Mouse (Mus musculus) stomach, embryonic 15.5 days (tissue): ENCODE data around the gene Sh3gl2. TPM values are rescaled to one million over a fixed set of nuclear protein-coding genes. Genes with fewer than 3 reads are reported as not detected.

ENCODE experiments used
- ATAC-seq: fragments of 200-750 bp; cut with Nextera tagmentation; 2 replicates; pipeline ENCODE4 v1.8.0; 2017; ENCODE audit warnings: low read depth, moderate number of reproducible peaks, moderate TSS enrichment; ENCODE audit not compliant: insufficient read depth, low FRiP score
- H3K27ac ChIP-seq: fragments of 300-500 bp; sonication (generic); 2 replicates; pipeline ENCODE4 v1.5.1; 2015; ENCODE audit warnings: mild to moderate bottlenecking, inconsistent platforms
- H3K27me3 ChIP-seq: fragments of 300-500 bp; sonication (generic); replicated peaks from 2 replicates; pipeline ENCODE4 v1.6.1; 2015; ENCODE audit warnings: inconsistent platforms
- H3K36me3 ChIP-seq: fragments of 300-500 bp; sonication (generic); 2 replicates; pipeline ENCODE4 v1.6.1; 2015; ENCODE audit warnings: inconsistent platforms
- H3K4me1 ChIP-seq: fragments of 300-500 bp; sonication (generic); 2 replicates; pipeline ENCODE4 v1.6.1; 2015; ENCODE audit warnings: inconsistent platforms
- H3K4me2 ChIP-seq: fragments of 300-500 bp; sonication (generic); 2 replicates; pipeline ENCODE4 v1.6.1; 2015; ENCODE audit warnings: mild to moderate bottlenecking, inconsistent platforms
- H3K4me3 ChIP-seq: fragments of 300-500 bp; sonication (generic); replicated peaks from 2 replicates; pipeline ENCODE4 v1.5.1; 2015; ENCODE audit warnings: inconsistent platforms
- H3K9ac ChIP-seq: fragments of 300-500 bp; sonication (generic); 2 replicates; pipeline ENCODE4 v1.6.1; 2015; ENCODE audit warnings: inconsistent platforms
- H3K9me3 ChIP-seq: fragments of 300-500 bp; sonication (generic); 2 replicates; pipeline ENCODE4 v1.6.1; 2016; ENCODE audit warnings: inconsistent platforms
- WGBS: fragments of 180-500 bp; shearing (Covaris S2); methylation state at CpG from one replicate; pipeline ENCODE4 v1.1.7; 2015; 5-methylcytosine and 5-hydroxymethylcytosine counted together
- polyA plus RNA-seq: library from polyadenylated mRNA; unstranded; fragments of >200 nt; fragmentation: Nextera tagmentation; extraction: Ambion mirVana; gene quantifications from 2 replicates; pipeline ENCODE4 v1.2.1, GENCODE M21; 2015

Sh3gl2 gene
- polyA plus RNA-seq, 1 experiment from 2014 or later, result 11.4 TPM

DNA sequence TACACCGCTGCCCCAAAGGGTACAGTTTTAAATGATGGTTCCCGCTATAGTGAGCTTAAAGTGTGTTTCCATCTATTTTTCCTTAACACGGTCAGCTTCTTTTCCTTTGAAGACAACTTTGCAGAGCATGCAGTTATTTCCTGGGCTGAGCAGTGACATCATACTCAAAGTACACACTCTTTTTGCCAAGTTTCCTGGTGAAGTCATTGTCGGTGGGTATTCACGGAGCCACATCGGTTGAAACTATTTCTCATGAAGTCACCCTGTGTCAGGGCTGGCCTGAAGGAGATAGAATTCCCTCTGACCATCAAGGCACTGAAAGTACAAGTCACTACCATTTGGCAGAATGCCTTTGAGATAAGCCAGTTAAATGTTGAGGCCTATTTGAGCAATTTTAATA is 354.8 kb downstream of the Sh3gl2 start:
- H3K4me3 ChIP-seq, result no peak overlapping the region
- no peak overlapping the region for H3K9ac ChIP-seq
- no peaks in the 10 kb centered on the region for H3K27me3 ChIP-seq
- 81% methylated on average over 6 of the region's 6 CpGs for WGBS
- no peaks in the 10 kb centered on the region for H3K9me3 ChIP-seq
- no peak overlapping the region for H3K27ac ChIP-seq
- no peaks in the 10 kb centered on the region for H3K4me1 ChIP-seq
- H3K4me2 ChIP-seq, result no peak overlapping the region
- H3K36me3 ChIP-seq, result no peaks in the 10 kb centered on the region
- no peak for ATAC-seq

DNA sequence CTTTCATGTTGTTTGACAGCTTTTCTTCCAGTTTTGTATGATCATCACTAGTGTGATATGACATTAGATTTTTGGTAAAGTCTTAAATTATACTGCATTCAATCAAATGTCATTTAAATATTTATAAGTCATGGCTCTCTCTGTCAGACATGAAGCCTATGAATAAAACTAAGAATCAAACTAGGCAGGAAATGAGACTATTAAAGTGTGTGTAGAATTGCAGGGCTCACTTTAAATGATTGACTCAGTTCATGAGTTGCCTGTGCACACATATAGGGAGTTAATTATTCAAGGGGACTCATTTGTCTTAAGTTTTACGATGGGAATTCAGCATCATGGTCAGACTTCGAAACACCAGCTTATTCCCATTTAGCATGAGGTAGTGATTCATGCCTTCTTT is 380.5 kb downstream of the Sh3gl2 start:
- 84% methylated on average over 2 of the region's 2 CpGs for WGBS
- Histone ChIP-seq H3K4me2 (no peak overlapping the region), H3K4me1 (no peaks in the 10 kb centered on the region), H3K36me3 (no peaks in the 10 kb centered on the region), H3K9ac (no peak overlapping the region), H3K4me3 (no peak overlapping the region), H3K9me3 (no peaks in the 10 kb centered on the region), H3K27me3 (no peaks in the 10 kb centered on the region), H3K27ac (no peak overlapping the region)
- ATAC-seq, result no peak

DNA sequence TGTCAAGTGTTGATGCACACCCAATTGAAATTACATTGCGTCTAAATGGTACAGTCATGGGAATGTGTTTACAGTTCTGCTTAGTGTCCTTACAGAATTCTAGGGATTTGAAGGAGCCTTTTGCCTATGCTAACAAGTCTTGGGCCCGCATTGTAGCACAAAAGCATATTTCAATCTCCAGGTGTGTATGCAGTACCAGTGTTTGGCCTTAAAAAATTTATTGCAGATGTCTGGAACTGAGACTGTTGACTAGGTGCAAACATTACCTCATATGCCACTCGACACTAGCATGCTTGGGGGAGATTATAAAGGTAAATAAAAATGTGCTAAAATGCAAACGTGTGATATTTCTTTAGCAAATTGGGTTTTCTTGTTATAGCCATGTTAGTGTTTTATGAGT is 384.0 kb downstream of the Sh3gl2 start:
- Histone ChIP-seq H3K4me3 (no peak overlapping the region), H3K9ac (no peak overlapping the region), H3K36me3 (no peaks in the 10 kb centered on the region), H3K27me3 (no peaks in the 10 kb centered on the region), H3K4me1 (no peaks in the 10 kb centered on the region), H3K4me2 (no peak overlapping the region), H3K9me3 (no peaks in the 10 kb centered on the region), H3K27ac (no peak overlapping the region)
- ATAC-seq, result no peak
- 58% methylated on average over 4 of the region's 4 CpGs for WGBS

DNA sequence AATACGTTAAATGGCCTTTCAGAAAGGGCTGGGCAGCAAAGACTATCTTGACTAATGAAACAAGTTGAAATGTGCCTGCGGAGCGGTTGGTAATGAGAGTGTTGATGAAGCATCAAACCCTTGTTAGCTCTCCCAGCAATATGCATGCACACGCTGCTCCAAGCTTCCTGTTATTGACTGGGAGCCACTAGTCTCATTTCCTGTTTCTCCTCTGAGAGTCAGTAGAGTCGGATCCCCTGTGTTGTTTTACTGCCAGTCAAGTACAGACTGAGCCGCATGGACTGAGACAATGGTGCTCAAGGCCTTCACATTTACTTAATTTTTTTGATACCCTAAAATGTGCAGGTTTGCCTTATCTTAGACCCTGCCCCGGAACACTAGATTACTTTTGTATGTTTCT is 386.1 kb downstream of the Sh3gl2 start:
- no peaks in the 10 kb centered on the region for H3K9me3 ChIP-seq
- H3K27ac ChIP-seq, result no peak overlapping the region
- H3K9ac ChIP-seq, result no peak overlapping the region
- no peaks in the 10 kb centered on the region for H3K27me3 ChIP-seq
- no peaks in the 10 kb centered on the region for H3K4me1 ChIP-seq
- 76% methylated on average over 7 of the region's 7 CpGs for WGBS
- H3K36me3 ChIP-seq, result no peaks in the 10 kb centered on the region
- no peak overlapping the region for H3K4me2 ChIP-seq
- no peak overlapping the region for H3K4me3 ChIP-seq
- no peak for ATAC-seq

DNA sequence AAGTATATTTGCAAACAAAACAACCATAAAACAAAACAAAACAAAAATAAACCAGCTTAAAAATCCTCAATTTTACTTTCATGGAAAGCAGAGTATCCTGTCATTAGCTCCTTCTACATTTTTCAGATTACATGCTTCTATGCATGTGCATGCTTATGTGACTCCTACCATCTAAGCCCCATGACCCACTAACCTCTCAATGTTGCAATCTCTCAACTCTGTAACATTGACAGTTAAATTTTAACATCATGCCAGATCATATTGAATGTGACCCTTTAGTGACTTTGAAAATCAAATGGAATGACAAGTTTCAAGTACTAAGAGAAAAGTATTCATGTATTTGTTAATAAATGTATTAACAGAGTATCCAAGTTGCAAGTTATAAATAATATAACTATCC is 389.2 kb downstream of the Sh3gl2 start:
- Histone ChIP-seq H3K27ac (no peak overlapping the region), H3K9me3 (no peaks in the 10 kb centered on the region), H3K4me1 (no peaks in the 10 kb centered on the region), H3K4me3 (no peak overlapping the region), H3K9ac (no peak overlapping the region), H3K36me3 (no peaks in the 10 kb centered on the region), H3K27me3 (no peaks in the 10 kb centered on the region), H3K4me2 (no peak overlapping the region)
- no peak for ATAC-seq

DNA sequence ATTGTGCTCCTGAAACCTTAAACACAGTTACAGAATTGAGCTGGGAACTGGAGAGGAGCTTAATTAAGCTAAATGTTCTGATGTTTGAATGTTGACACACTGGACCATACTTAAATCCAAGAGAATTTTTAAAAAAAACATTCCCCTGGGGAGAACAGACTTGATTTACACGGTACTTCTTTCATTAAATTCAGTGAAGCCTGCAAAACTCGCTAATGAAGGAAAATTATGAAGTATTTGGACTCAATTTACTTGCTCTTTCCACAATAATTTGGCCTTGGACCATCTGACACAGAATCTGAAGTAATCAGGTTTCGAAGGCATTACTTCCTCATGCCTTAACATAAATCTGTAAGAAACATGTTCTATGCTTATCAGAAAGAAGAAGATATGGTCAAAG is 408.4 kb downstream of the Sh3gl2 start:
- Histone ChIP-seq H3K4me3 (no peak overlapping the region), H3K9ac (no peak overlapping the region), H3K4me1 (no peaks in the 10 kb centered on the region), H3K4me2 (no peak overlapping the region), H3K27me3 (no peaks in the 10 kb centered on the region), H3K27ac (no peak overlapping the region), H3K36me3 (no peaks in the 10 kb centered on the region), H3K9me3 (no peaks in the 10 kb centered on the region)
- WGBS, result 80% methylated on average over 3 of the region's 3 CpGs
- ATAC-seq, result no peak

DNA sequence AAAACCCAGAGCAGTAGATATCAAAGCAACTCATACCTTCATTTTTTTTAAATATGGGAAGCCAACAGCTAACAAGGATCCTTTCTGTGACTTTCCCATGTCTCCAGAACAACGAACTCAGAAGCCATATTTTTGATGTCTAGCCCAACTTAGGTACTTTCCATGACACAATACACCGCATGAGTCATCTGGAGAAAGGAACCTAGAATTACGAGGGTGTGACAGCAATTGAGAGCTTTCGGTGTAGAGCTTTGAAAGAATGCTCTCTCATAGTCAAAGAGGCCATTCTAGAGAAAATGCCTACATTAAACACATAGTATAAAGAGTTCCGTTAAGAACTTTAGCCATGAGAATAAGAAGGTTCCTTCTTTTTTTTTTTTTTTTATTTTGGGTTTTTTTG is 413.8 kb downstream of the Sh3gl2 start:
- no peak for ATAC-seq
- Histone ChIP-seq H3K27ac (no peak overlapping the region), H3K4me1 (no peaks in the 10 kb centered on the region), H3K4me2 (no peak overlapping the region), H3K4me3 (no peak overlapping the region), H3K36me3 (no peaks in the 10 kb centered on the region), H3K27me3 (no peaks in the 10 kb centered on the region), H3K9me3 (no peaks in the 10 kb centered on the region), H3K9ac (no peak overlapping the region)
- WGBS, result 83% methylated on average over 5 of the region's 5 CpGs

DNA sequence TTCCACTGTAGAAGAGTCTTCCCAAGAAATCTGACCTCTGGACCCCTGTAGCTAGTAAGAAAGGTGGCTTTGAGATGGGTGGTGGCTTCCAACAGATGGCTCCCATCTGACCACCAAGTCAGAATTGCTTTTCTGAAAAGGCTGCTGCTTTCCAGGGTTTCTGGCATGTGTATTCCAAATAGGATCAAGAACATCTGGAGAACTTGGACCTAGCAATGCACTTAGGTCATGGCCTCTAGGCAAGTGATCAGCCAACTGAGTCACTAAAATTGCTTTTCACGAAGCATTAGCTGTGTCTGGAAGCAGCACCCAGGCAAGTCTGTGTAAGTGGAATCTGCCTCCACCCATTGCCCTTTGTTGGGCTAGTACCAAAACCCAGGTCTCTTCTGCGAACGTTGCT is 414.3 kb downstream of the Sh3gl2 start:
- no peaks in the 10 kb centered on the region for H3K27me3 ChIP-seq

DNA sequence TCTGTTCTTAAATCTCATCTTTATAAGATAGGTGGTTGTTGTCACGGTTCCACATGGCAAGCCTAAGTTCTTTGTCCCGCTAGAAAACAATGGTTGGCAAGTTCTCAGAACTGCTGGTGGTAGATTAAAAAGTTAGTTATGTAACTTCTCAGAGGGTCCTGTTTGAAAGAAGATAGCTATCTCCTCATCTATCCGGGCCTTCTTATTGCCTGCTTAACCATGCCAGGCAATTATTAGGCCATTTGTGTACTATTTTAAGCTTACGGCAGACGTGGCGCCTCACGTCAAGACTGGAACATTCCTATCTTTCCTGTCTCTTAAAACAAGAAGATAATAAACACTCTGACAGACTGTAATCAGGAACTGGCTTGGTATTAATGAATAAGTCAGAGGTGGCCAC is 424.5 kb downstream of the Sh3gl2 start:
- no peak for ATAC-seq
- H3K36me3 ChIP-seq, result no peaks in the 10 kb centered on the region
- no peak overlapping the region for H3K27ac ChIP-seq
- H3K9me3 ChIP-seq, result no peaks in the 10 kb centered on the region
- no peak overlapping the region for H3K9ac ChIP-seq
- no peaks in the 10 kb centered on the region for H3K4me1 ChIP-seq
- no peak overlapping the region for H3K4me3 ChIP-seq
- H3K27me3 ChIP-seq, result no peaks in the 10 kb centered on the region
- WGBS, result 59% methylated on average over 7 of the region's 7 CpGs
- no peak overlapping the region for H3K4me2 ChIP-seq

More for the DNA sequence above, 414.3 kb downstream of the Sh3gl2 start:
- no peak for ATAC-seq
- WGBS, result 62% methylated on average over 3 of the region's 3 CpGs
- no peaks in the 10 kb centered on the region for H3K9me3 ChIP-seq
- no peak overlapping the region for H3K4me2 ChIP-seq
- H3K4me3 ChIP-seq, result no peak overlapping the region
- no peak overlapping the region for H3K27ac ChIP-seq
- H3K4me1 ChIP-seq, result no peaks in the 10 kb centered on the region
- no peak overlapping the region for H3K9ac ChIP-seq
- H3K36me3 ChIP-seq, result no peaks in the 10 kb centered on the region

DNA sequence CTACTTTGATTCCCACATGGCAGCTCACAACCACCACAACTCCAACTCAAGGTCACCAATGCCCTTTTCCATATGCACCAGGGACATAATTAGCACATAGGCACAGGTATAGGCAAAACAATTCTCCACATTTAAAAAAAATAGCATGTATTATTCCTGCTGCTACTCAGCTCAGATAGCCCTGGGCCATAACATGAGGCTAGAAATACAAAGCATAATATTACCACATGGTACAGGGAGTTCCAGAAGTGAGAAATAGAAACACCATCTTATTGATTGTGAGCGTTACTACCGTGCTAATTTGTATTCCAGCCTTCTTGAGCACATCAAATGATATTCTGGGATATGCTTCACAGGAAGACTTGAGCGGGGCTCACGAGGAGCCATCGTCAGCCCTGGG is 464.3 kb downstream of the Sh3gl2 start:
- no peak for ATAC-seq
- Histone ChIP-seq H3K36me3 (no peaks in the 10 kb centered on the region), H3K4me2 (no peak overlapping the region), H3K9me3 (no peaks in the 10 kb centered on the region), H3K27ac (no peak overlapping the region), H3K27me3 (no peaks in the 10 kb centered on the region), H3K9ac (no peak overlapping the region), H3K4me3 (no peak overlapping the region), H3K4me1 (0 out of 2 replicates have a peak, but pooled peaks cover 3% of the 10 kb centered on the region)
- 69% methylated on average over 5 of the region's 5 CpGs for WGBS

DNA sequence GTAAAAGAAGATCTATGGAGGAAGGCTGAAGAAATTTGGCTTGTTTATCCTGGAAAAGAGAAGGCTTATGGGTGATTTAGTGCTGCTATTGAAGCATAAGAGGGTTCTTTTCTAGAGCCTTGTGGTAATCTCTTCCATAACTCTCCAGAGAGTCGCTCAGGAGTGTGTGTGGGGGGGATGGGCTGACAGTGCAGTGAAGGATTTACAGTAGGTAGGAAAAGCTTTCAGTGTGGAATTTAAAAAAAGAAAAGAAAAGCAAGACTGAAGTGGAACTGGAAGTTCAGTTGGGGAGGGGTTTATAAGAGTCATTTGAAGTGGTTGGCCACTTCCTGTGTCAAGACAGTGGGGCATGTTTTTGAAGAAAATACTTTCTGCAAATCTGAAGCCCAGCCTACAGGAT is 464.8 kb downstream of the Sh3gl2 start:
- H3K36me3 ChIP-seq, result no peaks in the 10 kb centered on the region

DNA sequence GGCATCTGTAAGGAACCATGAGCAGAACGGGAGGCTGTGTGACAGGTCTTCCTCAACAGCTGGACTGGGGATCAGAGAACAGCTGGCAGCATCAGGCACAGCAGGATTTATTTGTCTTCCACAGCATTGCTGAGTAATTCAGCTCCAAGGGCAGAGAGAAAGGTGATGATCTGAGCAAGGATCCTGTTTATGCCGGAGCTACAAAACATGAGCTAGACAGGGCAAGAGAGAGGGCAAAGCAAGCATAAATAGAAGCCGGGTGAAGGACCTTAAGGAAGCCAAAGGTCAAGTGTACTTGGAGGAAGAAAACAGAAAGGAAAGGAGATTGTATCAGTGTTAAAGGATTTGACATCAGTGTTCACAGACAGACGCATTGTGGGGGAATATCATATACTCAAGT is 467.4 kb downstream of the Sh3gl2 start:
- no peaks in the 10 kb centered on the region for H3K36me3 ChIP-seq
- H3K4me3 ChIP-seq, result no peak overlapping the region
- H3K27ac ChIP-seq, result no peak overlapping the region
- no peak for ATAC-seq
- 0 out of 2 replicates have a peak, but pooled peaks cover 3% of the 10 kb centered on the region for H3K4me1 ChIP-seq
- no peaks in the 10 kb centered on the region for H3K27me3 ChIP-seq
- WGBS, result 27% methylated on average over 4 of the region's 4 CpGs
- no peak overlapping the region for H3K4me2 ChIP-seq
- no peak overlapping the region for H3K9ac ChIP-seq
- no peaks in the 10 kb centered on the region for H3K9me3 ChIP-seq

More for the DNA sequence above, 464.8 kb downstream of the Sh3gl2 start:
- H3K4me3 ChIP-seq, result no peak overlapping the region
- H3K27me3 ChIP-seq, result no peaks in the 10 kb centered on the region
- H3K9me3 ChIP-seq, result no peaks in the 10 kb centered on the region
- H3K4me2 ChIP-seq, result no peak overlapping the region
- no peak for ATAC-seq
- H3K4me1 ChIP-seq, result 0 out of 2 replicates have a peak, but pooled peaks cover 3% of the 10 kb centered on the region
- no peak overlapping the region for H3K27ac ChIP-seq
- no peak overlapping the region for H3K9ac ChIP-seq
- WGBS, result 59% methylated on average over 1 of the region's 1 CpGs

DNA sequence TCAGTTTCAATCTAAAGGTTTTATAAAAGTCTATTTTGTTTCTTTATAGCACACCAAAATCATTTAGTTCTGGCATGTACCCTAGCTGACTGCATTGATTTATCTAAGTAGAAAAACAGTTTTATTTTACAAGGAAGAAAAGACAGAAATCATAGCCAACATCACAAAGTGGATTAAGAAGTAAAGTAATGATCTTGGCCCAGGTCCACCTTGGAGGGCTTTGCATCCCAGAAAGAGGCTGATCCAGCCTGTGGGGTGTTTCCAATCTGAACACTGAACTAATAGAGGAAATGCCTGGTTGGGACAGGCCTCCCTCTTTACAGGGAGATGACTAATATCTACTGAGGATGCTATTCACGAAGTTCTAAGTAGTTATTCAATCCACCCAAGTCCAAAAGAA is 472.7 kb downstream of the Sh3gl2 start:
- 25% methylated on average over 1 of the region's 1 CpGs for WGBS
- no peaks in the 10 kb centered on the region for H3K36me3 ChIP-seq
- H3K27me3 ChIP-seq, result no peaks in the 10 kb centered on the region
- no peak overlapping the region for H3K4me2 ChIP-seq
- no peaks in the 10 kb centered on the region for H3K9me3 ChIP-seq
- no peak overlapping the region for H3K4me3 ChIP-seq
- H3K9ac ChIP-seq, result no peak overlapping the region
- ATAC-seq, result no peak
- no peaks in the 10 kb centered on the region for H3K4me1 ChIP-seq
- no peak overlapping the region for H3K27ac ChIP-seq
